In genomic region chr1:78370121-78370520, GRCm38 (mm10) we compare ENCODE assay signal across 19 mouse cellular contexts. TPM values are rescaled to one million over a fixed set of nuclear protein-coding genes. Genes with fewer than 3 reads are reported as not detected.
"Had no signal": no experiment of that assay in that cellular context is flagged by ENCODE, and none has a peak within 500 bp of the region (broad histone marks: within the 10 kb centered on the region; RNA-seq: fewer than 3 reads in every experiment).

No protein-coding gene starts in this region.

- H3K4me1 ChIP-seq: liver, embryonic 15.5 days; megakaryocyte, embryonic 14.5 days; midbrain, embryonic 13.5 days had no signal

- DNase-seq: liver, postnatal 0 days; lung, adult 2 months; lung, postnatal 14 days; lung, postnatal 36 days; retina, postnatal 1 day; right cerebral cortex, postnatal 14 days; thymus, adult 2 months; thymus, postnatal 25 days; thymus, postnatal 4 days had no signal

- H3K9me3 ChIP-seq: liver, embryonic 15.5 days; lung, embryonic 15.5 days; neural tube, embryonic 15.5 days had no signal

- H3K9ac ChIP-seq: liver, embryonic 15.5 days; liver, postnatal 0 days; lung, embryonic 15.5 days; midbrain, embryonic 13.5 days; midbrain, embryonic 15.5 days; neural tube, embryonic 13.5 days; neural tube, embryonic 15.5 days had no signal

- ATAC-seq: liver, postnatal 0 days; lung, postnatal 0 days; midbrain, embryonic 13.5 days; midbrain, embryonic 15.5 days had no signal

- H3K27ac ChIP-seq: liver, embryonic 15.5 days; lung, embryonic 15.5 days; macrophage; midbrain, embryonic 13.5 days; midbrain, embryonic 15.5 days; neural tube, embryonic 13.5 days; neural tube, embryonic 15.5 days had no signal

- H3K27me3 ChIP-seq: liver, embryonic 15.5 days; lung, embryonic 15.5 days; midbrain, embryonic 13.5 days; midbrain, embryonic 15.5 days; neural tube, embryonic 13.5 days; neural tube, embryonic 15.5 days had no signal

- H3K36me3 ChIP-seq: liver, embryonic 15.5 days; lung, embryonic 15.5 days; midbrain, embryonic 13.5 days; midbrain, embryonic 15.5 days; neural tube, embryonic 13.5 days; neural tube, embryonic 15.5 days had no signal

- H3K4me2 ChIP-seq: liver, embryonic 15.5 days; lung, embryonic 15.5 days; midbrain, embryonic 11.5 days; midbrain, embryonic 13.5 days; midbrain, embryonic 15.5 days; neural tube, embryonic 13.5 days; neural tube, embryonic 15.5 days had no signal

- H3K4me3 ChIP-seq: liver, embryonic 15.5 days; lung, embryonic 15.5 days; megakaryocyte, embryonic 14.5 days; midbrain, embryonic 13.5 days; midbrain, embryonic 15.5 days; neural tube, embryonic 13.5 days; neural tube, embryonic 15.5 days had no signal

RNA-seq across cellular contexts. Expression of gene Sgpp2, which starts 60.0 kb away (rescaled TPM):
- polyA plus RNA-seq: macrophage had no signal
